Mouse (Mus musculus) stomach, embryonic 16.5 days (tissue): ENCODE measurements around the gene Mitf. TPM values are rescaled to one million over a fixed set of nuclear protein-coding genes. Genes with fewer than 3 reads are reported as not detected.

Source experiments
- ATAC-seq: fragments of 200-750 bp; cut with Nextera tagmentation; 2 replicates; pipeline ENCODE4 v1.8.0; 2017; ENCODE audit warnings: moderate number of reproducible peaks, moderate TSS enrichment; ENCODE audit not compliant: insufficient read depth, low FRiP score
- H3K27ac ChIP-seq: fragments of 300-500 bp; sonication (generic); 2 replicates; pipeline ENCODE4 v1.5.1; 2014; ENCODE audit warnings: low read length
- H3K27me3 ChIP-seq: fragments of 300-500 bp; sonication (generic); 2 replicates; pipeline ENCODE4 v1.6.1; 2014; ENCODE audit warnings: low read length, control low read depth, mixed read lengths; ENCODE audit not compliant: control insufficient read depth, insufficient read depth
- H3K36me3 ChIP-seq: fragments of 300-500 bp; sonication (generic); 2 replicates; pipeline ENCODE4 v1.6.1; 2014; ENCODE audit warnings: low read length; ENCODE audit not compliant: control insufficient read depth, insufficient read depth
- H3K4me1 ChIP-seq: fragments of 300-500 bp; sonication (generic); 2 replicates; pipeline ENCODE4 v1.6.1; 2014; ENCODE audit warnings: low read length, control low read depth, mixed read lengths; ENCODE audit not compliant: control insufficient read depth, insufficient read depth
- H3K4me2 ChIP-seq: fragments of 300-500 bp; sonication (generic); 2 replicates; pipeline ENCODE4 v1.6.1; 2014; ENCODE audit warnings: low read depth, low read length, mixed read lengths
- H3K4me3 ChIP-seq: fragments of 300-500 bp; sonication (generic); replicated peaks from 2 replicates; pipeline ENCODE4 v1.5.1; 2014; ENCODE audit warnings: mild to moderate bottlenecking, low read length
- H3K9ac ChIP-seq: fragments of 300-500 bp; sonication (generic); 2 replicates; pipeline ENCODE4 v1.6.1; 2014; ENCODE audit warnings: low read length
- H3K9me3 ChIP-seq: fragments of 300-500 bp; sonication (generic); replicated peaks from 2 replicates; pipeline ENCODE4 v1.6.1; 2016; ENCODE audit warnings: low read length, control low read depth; ENCODE audit not compliant: control insufficient read depth
- WGBS: fragments of 180-500 bp; shearing (Covaris S2); extraction: QIAGEN DNeasy Blood & Tissue Kit; methylation state at CpG from one replicate; pipeline ENCODE4 v1.1.7; 2014; 5-methylcytosine and 5-hydroxymethylcytosine counted together
- polyA plus RNA-seq: library from polyadenylated mRNA; unstranded; fragments of >200 nt; fragmentation: Nextera tagmentation; extraction: Ambion mirVana; gene quantifications from 2 replicates; pipeline ENCODE4 v1.2.1, GENCODE M21; 2015

The Mitf gene
- polyA plus RNA-seq, 1 experiment from 2014 or later, result 2.0 TPM

- no peak overlapping the region for H3K4me3 ChIP-seq
- no peak overlapping the region for H3K4me2 ChIP-seq
- H3K36me3 ChIP-seq, result no peaks in the 10 kb centered on the region
- no peaks in the 10 kb centered on the region for H3K4me1 ChIP-seq
- no peaks in the 10 kb centered on the region for H3K27me3 ChIP-seq
- no peak overlapping the region for H3K27ac ChIP-seq
- WGBS, result 80% methylated on average over 5 of the region's 5 CpGs
- no peak for ATAC-seq
- H3K9me3 ChIP-seq, result no peaks in the 10 kb centered on the region
- H3K9ac ChIP-seq, result no peak overlapping the region
These were observed 94.7 kb downstream of the Mitf start for GRCm38 (mm10) chr6:97901561-97901960.

- H3K4me3 ChIP-seq, result no peak overlapping the region
- H3K9ac ChIP-seq, result no peak overlapping the region
- no peak overlapping the region for H3K27ac ChIP-seq
- WGBS, result 85% methylated on average over 1 of the region's 1 CpGs
- no peak for ATAC-seq
- no peak overlapping the region for H3K4me2 ChIP-seq
- no peaks in the 10 kb centered on the region for H3K4me1 ChIP-seq
- H3K9me3 ChIP-seq, result no peaks in the 10 kb centered on the region
- no peaks in the 10 kb centered on the region for H3K36me3 ChIP-seq
- H3K27me3 ChIP-seq, result no peaks in the 10 kb centered on the region
These were observed 95.4 kb downstream of the Mitf start for GRCm38 (mm10) chr6:97902205-97902604.

- Histone ChIP-seq H3K4me3 (no peak overlapping the region), H3K4me1 (0 out of 2 replicates have a peak, but pooled peaks cover 5% of the 10 kb centered on the region), H3K4me2 (no peak overlapping the region), H3K9ac (no peak overlapping the region), H3K27me3 (no peaks in the 10 kb centered on the region), H3K27ac (no peak overlapping the region), H3K9me3 (no peaks in the 10 kb centered on the region), H3K36me3 (no peaks in the 10 kb centered on the region)
- no peak for ATAC-seq
- WGBS, result 88% methylated on average over 8 of the region's 8 CpGs
These were observed 107.9 kb downstream of the Mitf start for GRCm38 (mm10) chr6:97914768-97915167.

GRCm38 (mm10) chr6:97916386-97916903 lies 109.6 kb downstream of the Mitf start:
- H3K9ac ChIP-seq, result no peak overlapping the region
- H3K27ac ChIP-seq, result no peak overlapping the region
- no peak overlapping the region for H3K4me2 ChIP-seq
- no peak overlapping the region for H3K4me3 ChIP-seq
- no peaks in the 10 kb centered on the region for H3K36me3 ChIP-seq
- 0 out of 2 replicates have a peak, but pooled peaks cover 5% of the 10 kb centered on the region for H3K4me1 ChIP-seq
- no peaks in the 10 kb centered on the region for H3K9me3 ChIP-seq
- H3K27me3 ChIP-seq, result no peaks in the 10 kb centered on the region
- 77% methylated on average over 7 of the region's 7 CpGs for WGBS
- ATAC-seq, result no peak

GRCm38 (mm10) chr6:97918051-97918450 lies 111.2 kb downstream of the Mitf start:
- no peaks in the 10 kb centered on the region for H3K36me3 ChIP-seq
- no peaks in the 10 kb centered on the region for H3K27me3 ChIP-seq
- no peaks in the 10 kb centered on the region for H3K9me3 ChIP-seq
- H3K4me2 ChIP-seq, result no peak overlapping the region
- H3K9ac ChIP-seq, result no peak overlapping the region
- H3K4me1 ChIP-seq, result 0 out of 2 replicates have a peak, but pooled peaks cover 5% of the 10 kb centered on the region
- H3K27ac ChIP-seq, result no peak overlapping the region
- WGBS, result 45% methylated on average over 4 of the region's 4 CpGs
- H3K4me3 ChIP-seq, result no peak overlapping the region
- no peak for ATAC-seq

- no peak for ATAC-seq
These were observed 111.6 kb downstream of the Mitf start for GRCm38 (mm10) chr6:97918481-97918880.

GRCm38 (mm10) chr6:97919287-97919686 lies 112.4 kb downstream of the Mitf start:
- Histone ChIP-seq H3K4me2 (no peak overlapping the region), H3K36me3 (no peaks in the 10 kb centered on the region), H3K27ac (no peak overlapping the region), H3K27me3 (no peaks in the 10 kb centered on the region), H3K4me3 (no peak overlapping the region), H3K9me3 (no peaks in the 10 kb centered on the region), H3K9ac (no peak overlapping the region), H3K4me1 (0 out of 2 replicates have a peak, but pooled peaks cover 5% of the 10 kb centered on the region)
- ATAC-seq, result no peak
- 40% methylated on average over 8 of the region's 8 CpGs for WGBS

More at GRCm38 (mm10) chr6:97918481-97918880, 111.6 kb downstream of the Mitf start:
- no peak overlapping the region for H3K27ac ChIP-seq
- no peak overlapping the region for H3K9ac ChIP-seq
- no peak overlapping the region for H3K4me2 ChIP-seq
- H3K9me3 ChIP-seq, result no peaks in the 10 kb centered on the region
- WGBS, result 69% methylated on average over 7 of the region's 7 CpGs
- no peaks in the 10 kb centered on the region for H3K27me3 ChIP-seq
- no peak overlapping the region for H3K4me3 ChIP-seq
- 0 out of 2 replicates have a peak, but pooled peaks cover 5% of the 10 kb centered on the region for H3K4me1 ChIP-seq
- no peaks in the 10 kb centered on the region for H3K36me3 ChIP-seq

GRCm38 (mm10) chr6:97921591-97921990 lies 114.7 kb downstream of the Mitf start:
- Histone ChIP-seq H3K4me2 (no peak overlapping the region), H3K27me3 (no peaks in the 10 kb centered on the region), H3K4me3 (no peak overlapping the region), H3K27ac (no peak overlapping the region), H3K4me1 (0 out of 2 replicates have a peak, but pooled peaks cover 5% of the 10 kb centered on the region), H3K36me3 (no peaks in the 10 kb centered on the region), H3K9me3 (no peaks in the 10 kb centered on the region), H3K9ac (no peak overlapping the region)
- ATAC-seq, result no peak
- 80% methylated on average over 6 of the region's 6 CpGs for WGBS

- ATAC-seq, result no peak
- H3K27me3 ChIP-seq, result no peaks in the 10 kb centered on the region
- WGBS, result 89% methylated on average over 3 of the region's 3 CpGs
- H3K4me3 ChIP-seq, result no peak overlapping the region
- no peak overlapping the region for H3K4me2 ChIP-seq
- no peaks in the 10 kb centered on the region for H3K36me3 ChIP-seq
- H3K9ac ChIP-seq, result no peak overlapping the region
- H3K27ac ChIP-seq, result no peak overlapping the region
- H3K9me3 ChIP-seq, result no peaks in the 10 kb centered on the region
- 0 out of 2 replicates have a peak, but pooled peaks cover 2% of the 10 kb centered on the region for H3K4me1 ChIP-seq
These were observed 117.4 kb downstream of the Mitf start for GRCm38 (mm10) chr6:97924221-97924620.
